Mouse (Mus musculus) inflammation-experienced regulatory T-cells, adult 16 weeks (primary cell): ENCODE data around the gene Dusp6. TPM values are rescaled to one million over a fixed set of nuclear protein-coding genes. Genes with fewer than 3 reads are reported as not detected.

ENCODE experiments used
- polyA plus RNA-seq: library from polyadenylated mRNA; unstranded; fragments of 100-300 nt; shearing (Covaris generic); gene quantifications from one replicate; pipeline ENCODE4 v1.2.1, GENCODE M21; 2017

The Dusp6 gene
- polyA plus RNA-seq, result 40.3 TPM

GRCm38 (mm10) chr10:99262867-99263379 is at the start of gene Dusp6:
Dusp6 (plus strand) TSS chr10:99263231.

Other genes starting within 250 kb of the Dusp6 start
- gene Poc1b, start 156.2 kb upstream of the Dusp6 start, polyA plus RNA-seq, result 24.9 TPM
- gene Galnt4, start 155.1 kb upstream of the Dusp6 start, polyA plus RNA-seq, result 8.0 TPM
- 0.84 TPM for gene Phxr2, start 136.9 kb upstream of the Dusp6 start, polyA plus RNA-seq